Mouse (Mus musculus): ENCODE results near the gene Elp5.
"Not testable (repeated sequence)": the region's sequence is repeated elsewhere in the genome, so short reads cannot be mapped to it uniquely, and the experiment has no call there.

Gene Elp5

DNA sequence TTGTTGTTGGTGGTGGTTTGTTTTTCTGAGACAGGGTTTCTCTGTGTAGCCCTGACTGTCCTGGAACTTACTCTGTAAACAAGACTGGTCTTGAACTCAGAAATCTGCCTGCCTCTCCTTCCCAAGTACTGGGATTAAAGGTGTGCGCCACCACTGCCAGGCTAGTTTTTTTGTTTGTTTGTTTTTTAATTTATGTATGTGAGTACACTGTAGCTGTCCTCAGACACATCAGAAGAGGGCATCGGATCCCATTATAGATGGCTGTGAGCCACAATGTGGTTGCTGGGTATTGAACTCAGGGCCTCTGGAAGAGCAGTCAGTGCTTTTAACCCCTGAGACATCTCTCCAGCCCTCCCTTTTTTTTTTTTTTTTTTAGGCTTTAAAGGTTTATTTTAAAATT, 33.9 kb upstream of the Elp5 start:
- intact Hi-C loops (cut with DNase I), result not testable (repeated sequence)

- intact Hi-C loops (cut with DNase I), result no loop called here
These were observed 33.4 kb upstream of the Elp5 start for GRCm38 (mm10) chr11:70015677-70016076.

GRCm38 (mm10) chr11:70014880-70015558, 32.7 kb upstream of the Elp5 start, which contains the start of gene Acadvl:
Gene Acadvl, minus strand, starts transcription at chr11:70015411.
- intact Hi-C loops (cut with DNase I), result no loop called here

DNA sequence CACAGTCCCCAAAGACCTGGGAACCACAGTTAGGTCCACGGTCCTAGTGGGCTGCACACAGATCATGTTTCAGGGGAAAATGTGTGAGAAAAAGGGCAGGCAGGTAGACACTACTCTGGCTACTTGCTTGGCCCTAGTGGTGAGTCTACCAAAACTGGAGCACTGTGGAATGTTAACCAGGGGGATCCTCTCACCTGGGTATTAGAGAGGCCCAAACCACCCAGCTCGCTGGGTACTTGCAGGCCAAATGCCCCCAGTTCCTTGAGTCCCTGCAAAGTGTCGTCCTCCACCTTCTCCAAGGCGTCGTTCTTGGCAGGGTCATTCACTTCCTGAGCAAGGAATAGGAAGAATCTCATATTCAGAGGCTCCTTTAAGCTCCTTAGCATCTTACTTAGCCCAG, 31.7 kb upstream of the Elp5 start:
- intact Hi-C loops (cut with DNase I), result no loop called here

DNA sequence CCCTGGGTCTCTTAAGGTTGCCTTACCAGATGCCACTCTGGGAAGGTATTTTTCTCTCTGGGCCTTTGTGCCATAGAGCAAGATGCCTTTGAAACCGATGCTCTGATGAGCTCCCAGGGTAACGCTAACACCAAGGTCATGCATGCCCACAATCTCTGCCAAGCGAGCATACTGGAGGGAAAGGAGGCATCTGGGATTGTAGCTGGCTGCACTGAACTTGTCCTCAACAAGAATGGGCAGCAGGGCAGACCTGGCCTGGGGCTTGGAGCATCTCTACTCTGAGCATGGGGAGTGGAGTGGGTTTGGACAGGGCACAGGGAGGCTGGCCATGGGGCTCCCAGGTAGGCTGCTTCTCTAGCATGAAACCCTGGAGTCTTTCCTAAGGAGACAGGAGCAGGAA, 31.1 kb upstream of the Elp5 start:
- intact Hi-C loops (cut with DNase I), result no loop called here

- intact Hi-C loops (cut with DNase I), result no loop called here
These were observed 30.6 kb upstream of the Elp5 start for GRCm38 (mm10) chr11:70012931-70013330.

GRCm38 (mm10) chr11:70010961-70011360, 28.6 kb upstream of the Elp5 start:
- intact Hi-C loops (cut with DNase I), result no loop called here

- intact Hi-C loops (cut with DNase I), result no loop called here
These were observed 28.2 kb upstream of the Elp5 start for GRCm38 (mm10) chr11:70010548-70010947.

DNA sequence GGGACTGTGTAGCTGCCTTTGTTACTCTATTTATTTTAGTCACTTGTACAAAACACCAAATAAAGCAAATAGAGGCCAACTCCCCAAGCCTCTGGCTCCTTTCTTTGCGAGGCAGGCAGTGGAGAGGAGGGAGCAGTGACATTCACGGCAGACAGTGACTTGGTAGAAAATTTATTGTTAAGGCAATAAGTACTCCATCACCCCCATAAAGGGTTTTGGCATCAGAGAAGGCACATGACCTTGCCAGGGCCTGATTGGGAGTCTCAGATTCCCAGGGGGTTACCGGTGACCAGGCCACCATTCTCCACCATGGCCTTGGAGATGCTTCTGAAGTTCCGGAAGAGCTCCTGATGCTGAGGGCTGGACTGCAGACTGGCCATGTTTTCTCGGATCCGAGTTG, 27.7 kb upstream of the Elp5 start:
- intact Hi-C loops (cut with DNase I), result no loop called here

DNA sequence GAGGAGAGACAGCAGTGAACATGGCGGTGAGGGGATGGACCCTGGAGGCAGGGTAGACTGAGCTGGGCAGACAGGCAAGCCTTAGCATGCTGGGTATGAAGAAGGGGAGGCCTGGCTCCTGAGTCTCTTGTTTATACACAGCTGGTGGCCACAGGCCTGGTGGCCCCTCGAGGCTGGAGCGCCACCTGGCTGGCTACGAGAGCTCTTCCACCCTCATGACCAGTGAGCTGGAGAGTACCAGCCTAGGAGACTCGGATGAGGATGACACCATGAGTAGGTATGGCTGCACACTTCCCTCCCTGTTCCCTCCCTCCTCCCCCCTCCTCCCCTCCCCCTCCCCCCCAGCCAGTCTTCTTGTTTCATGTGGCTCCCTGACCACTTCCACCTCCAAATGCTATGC, 23.2 kb upstream of the Elp5 start:
- intact Hi-C loops (cut with DNase I), result no loop called here

- intact Hi-C loops (cut with DNase I), result no loop called here
These were observed 20.2 kb upstream of the Elp5 start for GRCm38 (mm10) chr11:70002471-70002870.

GRCm38 (mm10) chr11:70001865-70002264, 19.5 kb upstream of the Elp5 start:
- intact Hi-C loops (cut with DNase I), result no loop called here

DNA sequence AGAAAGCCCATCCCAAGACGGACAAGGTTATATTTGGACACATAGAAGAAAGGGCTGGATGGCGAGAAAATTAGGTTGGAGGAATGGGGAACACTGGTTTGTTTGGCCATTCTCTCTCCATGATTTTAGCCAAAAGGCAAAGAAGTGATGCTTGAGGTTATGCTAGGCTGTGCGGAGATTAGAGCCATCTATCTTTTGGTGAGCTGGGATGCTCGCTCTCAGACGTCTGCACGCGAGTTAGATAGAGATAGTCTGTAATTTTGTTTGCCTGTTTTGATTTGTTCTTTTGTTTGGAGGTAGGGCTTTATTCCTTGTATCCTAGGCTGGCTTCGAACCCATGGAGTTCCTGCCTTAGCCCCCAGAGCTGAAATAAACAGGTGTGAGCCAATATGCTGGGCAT, 18.8 kb upstream of the Elp5 start:
- intact Hi-C loops (cut with DNase I), result no loop called here

- intact Hi-C loops (cut with DNase I), result no loop called here
These were observed 18.1 kb upstream of the Elp5 start, which contains the start of gene Dvl2 for GRCm38 (mm10) chr11:70000396-70000898. Gene Dvl2, plus strand, starts transcription at chr11:70000595.

DNA sequence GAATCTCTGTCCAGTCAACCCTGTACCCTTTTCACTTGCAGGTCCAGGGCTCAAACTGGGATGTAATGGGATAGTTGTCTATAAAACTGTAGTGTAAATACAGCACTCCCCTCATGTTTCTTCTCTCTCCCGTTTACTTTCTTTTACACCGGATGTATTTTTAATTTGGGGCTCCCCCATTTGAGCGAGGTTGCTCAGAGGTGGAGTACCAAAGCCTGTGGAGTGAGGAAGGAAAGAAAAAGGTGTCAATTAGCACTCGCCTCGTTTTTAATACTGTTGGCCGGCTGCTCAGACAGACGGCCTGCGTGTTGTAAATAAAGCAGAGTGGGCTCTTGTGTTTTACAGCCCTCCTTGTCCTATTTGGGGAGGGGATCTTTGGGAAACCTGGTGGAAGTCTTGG, 17.3 kb upstream of the Elp5 start:
- intact Hi-C loops (cut with DNase I), result no loop called here

DNA sequence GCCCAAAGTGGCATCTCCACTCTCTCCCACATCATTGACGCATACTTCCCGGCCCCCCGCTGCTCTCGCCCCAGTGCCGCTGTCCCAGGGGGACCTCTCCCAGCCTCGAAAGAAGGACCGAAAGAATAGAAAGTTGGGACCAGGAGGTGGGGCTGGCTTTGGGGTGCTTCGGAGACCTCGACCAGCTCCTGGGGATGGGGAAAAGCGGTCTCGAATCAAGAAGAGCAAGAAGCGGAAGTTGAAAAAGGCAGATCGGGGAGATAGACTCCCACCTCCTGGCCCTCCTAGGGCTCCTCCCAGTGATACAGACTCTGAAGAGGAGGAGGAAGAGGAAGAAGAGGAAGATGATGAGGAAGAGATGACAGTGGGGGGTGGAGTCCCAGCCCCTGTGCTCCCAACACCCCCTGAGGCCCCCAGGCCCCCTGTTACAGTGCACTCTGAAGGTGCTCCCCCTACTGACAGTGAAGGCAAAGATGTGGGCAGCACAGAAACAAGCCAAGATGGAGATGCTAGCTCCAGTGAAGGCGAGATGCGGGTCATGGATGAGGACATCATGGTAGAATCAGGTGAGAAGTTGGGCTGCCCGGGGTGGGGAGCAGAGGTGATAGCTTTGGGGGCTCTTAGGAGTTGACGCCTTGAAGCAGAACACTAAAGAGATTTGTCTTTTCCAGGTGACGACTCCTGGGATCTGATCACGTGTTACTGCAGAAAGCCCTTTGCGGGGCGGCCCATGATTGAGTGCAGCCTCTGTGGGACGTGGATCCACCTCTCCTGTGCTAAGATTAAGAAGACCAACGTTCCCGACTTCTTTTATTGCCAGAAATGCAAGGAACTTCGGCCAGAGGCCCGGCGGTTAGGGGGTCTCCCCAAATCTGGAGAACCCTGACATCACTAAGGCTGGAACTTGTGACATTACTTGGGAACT, 16.5 kb upstream of the Elp5 start:
- intact Hi-C loops (cut with DNase I), result no loop called here

GRCm38 (mm10) chr11:69997070-69997509, 14.8 kb upstream of the Elp5 start:
- intact Hi-C loops (cut with DNase I), result no loop called here

GRCm38 (mm10) chr11:69996161-69997061, 14.1 kb upstream of the Elp5 start:
- intact Hi-C loops (cut with DNase I), result no loop called here

DNA sequence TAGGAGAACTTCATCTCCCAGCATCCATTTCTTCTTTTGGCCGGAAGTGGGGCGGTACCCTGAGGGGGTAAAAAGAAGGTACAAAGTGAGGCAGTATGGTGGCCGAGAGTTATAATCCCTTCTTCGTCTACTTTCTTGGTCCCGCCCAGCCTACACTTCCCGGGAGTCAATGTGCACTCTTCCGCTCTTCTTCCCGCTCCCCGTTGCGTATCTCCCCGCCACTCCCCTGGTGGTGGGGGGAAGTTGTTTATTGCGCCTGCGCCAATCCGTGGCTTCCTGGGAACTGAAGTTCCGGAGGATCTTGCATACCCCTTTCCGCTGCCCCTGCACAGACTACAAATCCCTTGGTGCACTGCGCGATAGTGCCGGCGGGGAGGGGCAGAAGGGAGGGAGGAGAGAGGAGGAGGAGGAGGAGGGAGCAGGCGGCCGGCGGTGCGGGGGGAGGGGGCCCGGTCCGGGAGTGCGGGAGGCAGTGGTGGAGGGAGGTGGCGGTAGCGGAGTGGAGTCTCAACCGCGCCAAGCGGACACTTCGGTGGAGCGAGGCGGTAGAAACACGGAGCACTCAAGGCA, 13.2 kb upstream of the Elp5 start, which contains the start of gene Phf23:
Phf23 (plus strand) TSS at position 387 of the 570 bp plus-strand sequence.
- intact Hi-C loops (cut with DNase I), result no loop called here

DNA sequence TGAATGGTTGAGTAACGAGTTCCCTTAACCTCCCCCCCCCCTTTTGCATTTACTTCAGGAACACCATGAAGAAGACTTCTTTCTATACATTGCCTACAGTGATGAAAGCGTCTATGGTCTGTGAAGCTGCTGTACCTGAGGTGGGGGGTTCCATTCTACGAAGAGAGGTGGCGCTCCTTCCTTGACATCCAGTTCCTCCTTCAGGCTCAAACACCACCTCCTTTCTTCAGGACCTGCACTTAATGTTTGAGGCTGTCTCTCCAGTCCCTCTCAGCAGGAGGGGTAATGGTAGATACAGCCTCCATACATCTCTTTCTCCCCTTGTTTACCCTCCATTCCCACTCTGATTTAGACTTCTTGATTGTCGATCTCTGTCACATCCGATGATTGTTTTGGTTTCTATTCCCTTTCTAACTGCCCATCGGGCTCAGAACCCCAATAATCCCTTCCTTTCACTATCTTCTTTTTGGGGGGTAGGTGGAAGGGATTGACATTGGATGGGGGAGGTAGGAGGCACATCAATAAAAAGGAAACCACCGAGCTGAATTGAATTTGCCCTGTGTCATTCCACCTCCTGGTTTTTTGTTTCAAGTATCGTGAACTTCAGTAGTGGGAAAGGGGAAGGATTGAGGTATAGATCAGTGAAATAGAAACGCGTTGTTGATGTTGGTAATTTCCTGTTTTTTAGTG, 12.2 kb upstream of the Elp5 start:
- intact Hi-C loops (cut with DNase I), result no loop called here

Measured in adrenal gland (tissue).